Mouse (Mus musculus): ENCODE data around the gene Prox2.

GRCm38 (mm10) chr12:85145630-85146029, 35.1 kb upstream of the Prox2 start:
- no peak for TF ChIP-seq CTCF (IDR thresholded peaks at IDR 0.05; ENCODE audit: insufficient read depth, low read length)
- no peak for TF ChIP-seq POLR2A (IDR thresholded peaks at IDR 0.05; ENCODE audit: borderline replicate concordance, extremely low read depth, low read depth, low read length)

Measured in lung, adult 2 months (tissue).